Mouse (Mus musculus): ENCODE data around the gene Odf3l2. TPM values are rescaled to one million over a fixed set of nuclear protein-coding genes. Genes with fewer than 3 reads are reported as not detected.
A peak's percentile ranks its signal among the peaks of the same experiment; 100 is the strongest.

Odf3l2 gene
- polyA plus RNA-seq, 1 experiment from 2014 or later, result 0.17 TPM

DNA sequence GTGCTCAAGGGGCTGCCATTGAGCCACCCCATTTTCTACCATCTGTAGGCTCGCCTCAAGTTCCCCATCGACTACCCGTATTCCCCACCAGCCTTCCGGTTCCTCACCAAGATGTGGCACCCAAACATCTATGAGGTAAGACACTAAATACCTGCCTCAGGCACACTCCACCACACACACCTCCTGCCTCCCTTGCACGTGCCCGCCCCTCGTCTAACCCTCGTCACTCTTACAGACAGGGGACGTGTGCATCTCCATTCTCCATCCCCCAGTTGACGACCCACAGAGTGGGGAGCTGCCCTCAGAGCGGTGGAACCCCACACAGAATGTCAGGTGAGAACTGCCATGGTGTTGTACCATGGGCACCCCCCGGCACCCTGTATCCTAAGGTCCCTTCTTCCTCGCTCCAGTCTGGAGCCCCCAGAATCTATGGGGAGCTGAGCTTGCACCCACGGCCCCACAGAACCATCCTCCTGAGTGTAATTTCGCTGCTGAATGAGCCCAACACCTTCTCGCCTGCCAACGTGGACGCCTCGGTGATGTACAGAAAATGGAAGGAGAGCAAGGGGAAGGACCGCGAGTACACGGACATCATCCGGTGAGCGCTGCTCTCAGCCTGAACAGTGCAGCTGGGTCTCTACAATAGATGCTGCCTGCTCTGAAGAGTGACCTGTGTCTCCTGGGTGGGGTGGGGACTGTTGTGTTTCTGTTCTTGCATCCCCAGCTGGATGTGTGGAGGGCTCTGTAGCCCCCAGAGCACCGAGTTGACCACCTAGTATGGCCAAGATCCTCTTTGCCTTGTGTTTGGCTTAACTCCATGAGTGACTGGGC, 39.4 kb upstream of the Odf3l2 start:
- peaks cover 18% of the 10 kb centered on the region for H3K4me1 ChIP-seq (ENCODE audit: control insufficient read depth, insufficient read depth, low read length)
- H3K36me3 ChIP-seq (ENCODE audit: control insufficient read depth, insufficient read depth, low read length), result peaks cover 53% of the 10 kb centered on the region
- DNase-seq (no peak), ATAC-seq (ENCODE audit: low FRiP score, low TSS enrichment) (no peak)
- H3K27me3 ChIP-seq (ENCODE audit: control insufficient read depth, insufficient read depth, low read length), result no peaks in the 10 kb centered on the region
- no peak overlapping the region for H3K27ac ChIP-seq (replicated peaks; ENCODE audit: low read depth, low read length)
- no peak overlapping the region for H3K4me3 ChIP-seq (replicated peaks; ENCODE audit: low read depth, low read length)
- WGBS, result 96% methylated on average over 25 of the region's 25 CpGs
- H3K4me2 ChIP-seq (ENCODE audit: low read length), result no peak overlapping the region
- no peaks in the 10 kb centered on the region for H3K9me3 ChIP-seq (ENCODE audit: control insufficient read depth, low read length)
- no peak overlapping the region for H3K9ac ChIP-seq (replicated peaks; ENCODE audit: low read length)

DNA sequence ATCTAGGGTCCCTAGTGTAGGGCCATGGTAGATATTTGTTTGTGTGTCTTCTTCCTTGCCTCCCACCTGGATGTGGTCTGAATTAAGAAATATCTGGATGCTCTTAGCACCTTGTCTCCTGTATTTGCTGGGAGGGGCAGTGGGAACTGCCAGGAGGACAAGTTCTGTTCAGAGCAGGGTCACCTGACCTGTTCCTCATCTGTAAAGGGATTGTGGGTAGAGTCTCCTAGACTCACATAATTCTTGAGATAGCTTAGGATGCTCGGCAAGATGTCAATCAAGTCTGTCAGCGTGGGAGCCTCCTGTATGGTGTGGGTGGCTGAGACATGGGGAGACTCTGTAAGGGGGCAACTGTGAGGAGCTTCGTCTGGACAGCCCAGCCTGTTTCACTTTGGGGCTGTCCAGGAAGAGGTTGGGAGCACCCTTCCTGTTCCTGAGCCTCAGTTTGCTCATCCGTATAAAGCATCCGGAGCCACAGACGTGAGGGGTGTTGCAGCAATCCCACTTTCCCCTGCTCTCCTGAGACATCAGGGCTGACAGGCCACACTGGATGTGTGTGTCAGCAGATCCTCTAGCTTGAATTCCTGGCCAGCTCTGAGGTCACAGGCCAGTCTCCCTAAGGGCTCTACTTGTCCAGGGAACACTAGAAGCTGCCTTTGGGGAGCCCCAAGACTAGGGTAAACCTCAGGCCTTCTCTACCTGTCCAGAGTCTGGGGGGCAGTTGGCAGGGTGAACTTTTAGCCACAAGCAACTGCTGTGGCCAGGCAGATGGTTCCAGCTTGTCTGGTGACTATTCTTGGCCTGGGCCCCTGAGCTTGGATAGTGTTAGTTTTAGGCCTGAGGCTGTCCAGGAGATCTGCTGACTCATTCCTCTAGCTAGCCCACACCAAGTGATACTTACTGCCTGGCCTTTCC, 38.4 kb upstream of the Odf3l2 start:
- H3K36me3 ChIP-seq (ENCODE audit: control insufficient read depth, insufficient read depth, low read length), result peaks cover 49% of the 10 kb centered on the region
- ATAC-seq (ENCODE audit: low FRiP score, low TSS enrichment), result no peak
- no peak overlapping the region for H3K9ac ChIP-seq (replicated peaks; ENCODE audit: low read length)
- no peak for DNase-seq
- peak overlapping the region; percentile 90 for H3K4me2 ChIP-seq (ENCODE audit: low read length)
- H3K4me3 ChIP-seq (replicated peaks; ENCODE audit: low read depth, low read length), result peak overlapping the region; percentile 75
- H3K9me3 ChIP-seq (ENCODE audit: control insufficient read depth, low read length), result no peaks in the 10 kb centered on the region
- peaks cover 18% of the 10 kb centered on the region for H3K4me1 ChIP-seq (ENCODE audit: control insufficient read depth, insufficient read depth, low read length)
- no peak overlapping the region for H3K27ac ChIP-seq (replicated peaks; ENCODE audit: low read depth, low read length)
- WGBS, result 90% methylated on average over 6 of the region's 6 CpGs
- no peaks in the 10 kb centered on the region for H3K27me3 ChIP-seq (ENCODE audit: control insufficient read depth, insufficient read depth, low read length)

DNA sequence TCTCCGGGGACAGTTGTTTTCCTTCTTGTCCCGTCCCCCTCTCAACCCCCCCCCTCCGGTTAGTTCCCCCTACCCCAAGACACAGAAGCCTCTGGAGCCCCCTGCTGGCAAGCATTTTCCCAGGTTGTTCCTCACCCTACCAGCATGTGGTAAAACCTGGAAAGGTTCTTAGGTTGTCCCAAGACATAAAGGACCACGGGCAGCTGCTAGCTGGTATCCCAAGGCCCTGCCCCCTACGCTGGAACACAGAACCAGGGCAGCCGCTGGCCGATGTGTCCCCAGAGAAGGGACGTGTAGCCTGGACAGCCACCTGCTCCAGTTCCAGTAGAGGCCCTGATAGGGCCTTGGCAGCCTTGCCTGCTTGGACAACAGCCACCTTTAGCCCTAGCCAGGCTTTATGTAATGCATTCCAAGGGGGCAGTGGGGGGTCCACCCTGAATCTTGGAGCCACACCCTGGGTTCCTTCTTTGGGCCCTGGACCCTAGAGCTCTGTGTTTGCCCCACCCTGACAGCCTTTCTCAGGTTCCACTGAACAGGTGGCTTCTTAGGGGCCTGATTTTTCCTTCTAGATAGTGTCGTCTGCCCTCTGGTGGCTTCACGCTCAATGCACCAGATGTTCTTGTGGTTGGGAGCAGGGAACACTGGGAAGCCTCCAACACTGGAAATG, 37.5 kb upstream of the Odf3l2 start:
- DNase-seq (peak; percentile 49), ATAC-seq (ENCODE audit: low FRiP score, low TSS enrichment) (peak; percentile 2; the same call in 1 of the 2 replicates)
- Histone ChIP-seq H3K9ac (replicated peaks; ENCODE audit: low read length) (peak overlapping the region; percentile 72), H3K9me3 (ENCODE audit: control insufficient read depth, low read length) (no peaks in the 10 kb centered on the region), H3K4me3 (replicated peaks; ENCODE audit: low read depth, low read length) (peak overlapping the region; percentile 75), H3K4me1 (ENCODE audit: control insufficient read depth, insufficient read depth, low read length) (peaks cover 18% of the 10 kb centered on the region), H3K4me2 (ENCODE audit: low read length) (peak overlapping the region; percentile 90), H3K36me3 (ENCODE audit: control insufficient read depth, insufficient read depth, low read length) (peaks cover 39% of the 10 kb centered on the region), H3K27me3 (ENCODE audit: control insufficient read depth, insufficient read depth, low read length) (no peaks in the 10 kb centered on the region), H3K27ac (replicated peaks; ENCODE audit: low read depth, low read length) (0 out of 2 replicates have a peak overlapping the region, but pooled peaks have one; percentile 3)
- 6% methylated on average over 10 of the region's 10 CpGs for WGBS

DNA sequence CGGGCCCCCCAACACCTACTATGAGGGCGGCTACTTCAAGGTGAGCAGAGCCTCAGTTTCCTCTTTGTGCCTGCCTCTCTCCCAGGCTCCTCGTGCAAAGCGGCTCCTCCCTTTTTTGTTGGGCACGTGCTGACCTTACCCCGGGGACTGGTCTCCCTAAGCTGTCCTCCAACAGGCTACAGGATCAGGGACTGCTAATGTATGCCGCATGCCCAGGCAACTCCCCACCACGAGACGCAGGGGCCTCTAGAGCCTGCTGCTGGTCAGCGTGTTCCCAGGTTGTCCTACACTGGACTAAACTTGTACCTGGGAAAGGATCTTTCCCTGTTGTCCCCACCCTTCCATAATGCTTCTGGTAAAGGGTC, 37.0 kb upstream of the Odf3l2 start:
- H3K4me2 ChIP-seq (ENCODE audit: low read length), result peak overlapping the region; percentile 90
- peak overlapping the region; percentile 75 for H3K4me3 ChIP-seq (replicated peaks; ENCODE audit: low read depth, low read length)
- H3K36me3 ChIP-seq (ENCODE audit: control insufficient read depth, insufficient read depth, low read length), result peaks cover 34% of the 10 kb centered on the region
- H3K4me1 ChIP-seq (ENCODE audit: control insufficient read depth, insufficient read depth, low read length), result peaks cover 18% of the 10 kb centered on the region
- no peaks in the 10 kb centered on the region for H3K9me3 ChIP-seq (ENCODE audit: control insufficient read depth, low read length)
- ATAC-seq (ENCODE audit: low FRiP score, low TSS enrichment) (0 out of 2 replicates have a peak, but pooled peaks have one; percentile 1), DNase-seq (peak; percentile 26)
- WGBS, result 0% methylated on average over 10 of the region's 10 CpGs
- no peaks in the 10 kb centered on the region for H3K27me3 ChIP-seq (ENCODE audit: control insufficient read depth, insufficient read depth, low read length)
- H3K27ac ChIP-seq (replicated peaks; ENCODE audit: low read depth, low read length), result 0 out of 2 replicates have a peak overlapping the region, but pooled peaks have one; percentile 3
- H3K9ac ChIP-seq (replicated peaks; ENCODE audit: low read length), result peak overlapping the region; percentile 72

DNA sequence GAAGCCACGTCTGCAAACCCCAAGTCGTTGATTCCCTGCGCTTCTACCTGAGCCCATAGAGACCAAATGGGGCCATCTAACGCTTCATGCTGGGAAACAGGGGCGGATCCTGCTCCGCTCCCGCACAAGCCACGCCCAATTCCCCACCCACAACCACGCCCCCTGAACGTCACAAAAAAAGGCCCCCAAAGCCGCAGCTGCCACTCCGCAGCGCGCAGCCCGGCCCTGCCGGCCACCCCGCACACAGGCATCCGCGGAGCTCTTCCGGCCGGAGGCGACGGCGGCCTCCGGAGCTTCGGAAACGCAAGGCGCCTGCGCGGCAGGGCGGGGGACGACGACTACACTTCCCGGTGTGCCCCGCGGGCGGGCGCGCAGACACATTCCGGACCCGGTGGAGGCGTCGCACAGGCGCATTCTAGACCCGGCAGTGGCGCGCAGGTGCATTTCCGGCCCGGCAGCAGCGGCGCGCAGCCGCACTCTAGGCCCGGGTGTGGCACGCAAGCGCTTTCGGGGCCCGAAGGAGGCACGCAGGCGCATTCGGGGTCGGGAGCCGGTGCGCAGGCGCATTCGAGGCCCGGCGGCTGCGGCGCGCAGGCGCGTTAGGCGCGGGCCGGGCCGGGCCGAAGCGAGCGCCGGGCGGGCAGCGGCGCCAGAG, 36.2 kb upstream of the Odf3l2 start, which contains the start of gene Cdc34:
Gene Cdc34, plus strand, starts transcription at position 605 of the 655 bp plus-strand sequence.
- Histone ChIP-seq H3K9ac (replicated peaks; ENCODE audit: low read length) (peak within 1 kb of the TSS; percentile 72), H3K4me3 (replicated peaks; ENCODE audit: low read depth, low read length) (peak within 1 kb of the TSS; percentile 75), H3K4me1 (ENCODE audit: control insufficient read depth, insufficient read depth, low read length) (peaks cover 18% of the 10 kb centered on the region), H3K4me2 (ENCODE audit: low read length) (peak within 1 kb of the TSS; percentile 90), H3K27me3 (ENCODE audit: control insufficient read depth, insufficient read depth, low read length) (no peaks in the 10 kb centered on the region), H3K36me3 (ENCODE audit: control insufficient read depth, insufficient read depth, low read length) (peaks cover 26% of the 10 kb centered on the region), H3K9me3 (ENCODE audit: control insufficient read depth, low read length) (no peaks in the 10 kb centered on the region), H3K27ac (replicated peaks; ENCODE audit: low read depth, low read length) (peak within 1 kb of the TSS; percentile 86)
- DNase-seq (peak; percentile 100), ATAC-seq (ENCODE audit: low FRiP score, low TSS enrichment) (peak; percentile 95)
- WGBS, result under 1% methylated on average over 73 of the region's 84 CpGs

DNA sequence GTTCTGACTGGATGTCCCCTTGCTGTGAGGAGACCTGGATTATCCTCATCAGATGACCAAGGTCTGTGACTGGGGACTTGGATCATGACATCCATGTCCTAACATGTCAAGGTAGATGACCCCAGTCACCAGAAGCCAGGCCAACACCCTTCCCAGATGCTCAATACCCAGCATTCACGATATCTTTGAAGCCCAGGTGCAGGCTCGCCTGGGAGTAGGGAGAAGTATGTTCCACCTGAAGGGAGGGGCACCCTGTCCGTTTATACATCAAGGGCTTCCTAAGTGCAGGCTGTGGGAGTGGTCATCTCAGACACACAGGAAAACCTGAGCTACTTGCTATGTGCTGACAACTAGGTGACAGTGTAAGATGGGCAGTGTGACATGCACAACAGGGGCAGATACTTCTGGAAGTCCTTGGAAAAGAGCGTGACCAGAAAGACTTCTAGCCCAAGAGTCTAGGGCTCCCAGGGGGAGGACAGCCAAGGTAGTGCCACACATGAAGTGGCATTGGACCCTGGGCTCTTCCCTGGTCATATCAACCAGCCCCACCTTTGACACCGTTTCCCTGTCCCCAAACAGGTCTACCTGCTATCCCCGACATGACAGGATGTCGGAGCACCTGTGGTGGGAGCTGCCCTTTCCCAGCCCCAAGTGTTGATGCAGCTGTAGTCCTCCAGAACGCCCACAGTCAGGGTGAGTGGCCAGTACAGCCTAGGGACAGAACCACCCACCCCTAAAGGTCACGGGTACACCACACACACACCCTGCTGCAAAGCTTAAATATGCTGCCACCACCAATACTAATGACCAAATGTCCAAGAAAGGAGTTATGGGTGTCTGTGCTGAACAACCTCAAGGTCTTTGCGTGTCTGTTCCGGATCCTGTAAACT, 35.3 kb upstream of the Odf3l2 start:
- Histone ChIP-seq H3K36me3 (ENCODE audit: control insufficient read depth, insufficient read depth, low read length) (peaks cover 22% of the 10 kb centered on the region), H3K27me3 (ENCODE audit: control insufficient read depth, insufficient read depth, low read length) (no peaks in the 10 kb centered on the region), H3K9ac (replicated peaks; ENCODE audit: low read length) (peak overlapping the region; percentile 54), H3K9me3 (ENCODE audit: control insufficient read depth, low read length) (no peaks in the 10 kb centered on the region), H3K4me3 (replicated peaks; ENCODE audit: low read depth, low read length) (peak overlapping the region; percentile 75), H3K4me1 (ENCODE audit: control insufficient read depth, insufficient read depth, low read length) (peaks cover 18% of the 10 kb centered on the region), H3K4me2 (ENCODE audit: low read length) (peak overlapping the region; percentile 61), H3K27ac (replicated peaks; ENCODE audit: low read depth, low read length) (peak overlapping the region; percentile 86)
- peak; percentile 13 for ATAC-seq (ENCODE audit: low FRiP score, low TSS enrichment)
- 39% methylated on average over 11 of the region's 11 CpGs for WGBS
- peak; percentile 15 for DNase-seq

DNA sequence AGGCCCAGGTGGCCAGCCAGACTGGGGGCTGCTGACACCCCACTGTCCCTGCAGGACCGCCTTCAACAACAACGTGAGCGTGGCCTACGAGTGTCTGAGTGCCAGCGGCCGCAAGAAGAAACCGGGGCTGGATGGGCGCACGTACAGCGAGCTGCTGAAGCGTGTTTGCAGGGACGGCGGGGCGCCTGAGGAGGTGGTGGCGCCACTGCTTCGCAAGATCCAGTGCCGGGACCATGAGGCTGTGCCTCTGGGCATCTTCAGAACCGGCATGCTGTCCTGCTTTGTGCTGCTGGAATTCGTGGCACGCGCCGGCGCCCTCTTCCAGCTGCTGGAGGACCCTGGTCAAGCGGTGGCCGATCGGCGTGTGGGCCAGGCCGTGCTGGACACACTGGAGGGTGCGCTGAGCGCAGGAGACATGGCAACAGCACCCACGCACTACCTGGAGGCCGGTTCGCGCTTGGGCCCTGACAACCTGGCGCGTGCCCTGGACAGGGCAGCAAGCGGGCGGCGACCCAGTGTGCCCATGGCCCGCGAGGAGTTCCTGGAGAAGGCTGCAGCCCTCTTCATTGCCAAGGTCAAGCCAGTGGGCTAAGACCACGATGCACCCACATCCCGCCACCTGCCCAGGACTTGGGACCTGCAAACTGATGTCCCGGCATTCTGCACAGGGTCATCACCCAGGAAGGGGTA, 30.0 kb upstream of the Odf3l2 start:
- peaks cover 7% of the 10 kb centered on the region for H3K4me1 ChIP-seq (ENCODE audit: control insufficient read depth, insufficient read depth, low read length)
- H3K9me3 ChIP-seq (ENCODE audit: control insufficient read depth, low read length), result no peaks in the 10 kb centered on the region
- H3K27me3 ChIP-seq (ENCODE audit: control insufficient read depth, insufficient read depth, low read length), result no peaks in the 10 kb centered on the region
- no peak overlapping the region for H3K4me3 ChIP-seq (replicated peaks; ENCODE audit: low read depth, low read length)
- no peak overlapping the region for H3K27ac ChIP-seq (replicated peaks; ENCODE audit: low read depth, low read length)
- H3K4me2 ChIP-seq (ENCODE audit: low read length), result no peak overlapping the region
- WGBS, result 48% methylated on average over 44 of the region's 44 CpGs
- H3K9ac ChIP-seq (replicated peaks; ENCODE audit: low read length), result no peak overlapping the region
- DNase-seq (no peak), ATAC-seq (ENCODE audit: low FRiP score, low TSS enrichment) (no peak)
- H3K36me3 ChIP-seq (ENCODE audit: control insufficient read depth, insufficient read depth, low read length), result peaks cover 16% of the 10 kb centered on the region

All from midbrain, embryonic 14.5 days (tissue).